Mouse (Mus musculus) layer of hippocampus, postnatal 36 days (tissue): ENCODE measurements around the gene Fam57b. TPM values are rescaled to one million over a fixed set of nuclear protein-coding genes. Genes with fewer than 3 reads are reported as not detected.

Experiments used
- DNase-seq, 2 experiments: peaks; one replicate each; pipeline ENCODE4 v3.0.0; 2022
- total RNA-seq, 2 experiments: library from RNA; stranded (reverse); gene quantifications; 2 replicates each; pipeline ENCODE4 v1.2.3; 2021

Gene Fam57b
- total RNA-seq, 2 experiments from 2014 or later = 75.1 to 83.3 TPM

- no peak for DNase-seq
These were observed 34.1 kb downstream of the Fam57b start, which contains the start of gene 4930451I11Rik for GRCm38 (mm10) chr7:126831539-126831938. 4930451I11Rik (minus strand) TSS chr7:126831639.

GRCm38 (mm10) chr7:126832036-126832598 is 34.6 kb downstream of the Fam57b start:
- peak; percentile 71 to 72 for DNase-seq

- DNase-seq = no peak
These were observed 35.8 kb downstream of the Fam57b start for GRCm38 (mm10) chr7:126833294-126833693.

- DNase-seq = no peak
These were observed 45.8 kb downstream of the Fam57b start for GRCm38 (mm10) chr7:126843276-126843675.

- no peak for DNase-seq
These were observed 48.0 kb downstream of the Fam57b start for GRCm38 (mm10) chr7:126845516-126845915.

GRCm38 (mm10) chr7:126847116-126847420 is 49.6 kb downstream of the Fam57b start, which contains the start of gene Doc2a:
Doc2a (plus strand) TSS chr7:126847416.
- DNase-seq = no peak

- DNase-seq = no peak
These were observed 50.2 kb downstream of the Fam57b start for GRCm38 (mm10) chr7:126847421-126848398.

GRCm38 (mm10) chr7:126848794-126849193 is 51.3 kb downstream of the Fam57b start:
- DNase-seq = no peak

- no peak for DNase-seq
These were observed 52.7 kb downstream of the Fam57b start for GRCm38 (mm10) chr7:126850161-126850560.

GRCm38 (mm10) chr7:126851192-126851591 is 53.7 kb downstream of the Fam57b start:
- no peak for DNase-seq

GRCm38 (mm10) chr7:126853454-126853853 is 56.0 kb downstream of the Fam57b start:
- DNase-seq = no peak

GRCm38 (mm10) chr7:126855641-126856040 is 58.2 kb downstream of the Fam57b start:
- no peak for DNase-seq

- DNase-seq = no peak
These were observed 59.4 kb downstream of the Fam57b start for GRCm38 (mm10) chr7:126856741-126857420.

- DNase-seq = no peak
These were observed 63.5 kb downstream of the Fam57b start for GRCm38 (mm10) chr7:126860987-126861386.

- peak; percentile 94 to 95 for DNase-seq
These were observed 64.1 kb downstream of the Fam57b start, which contains the start of gene Hirip3 for GRCm38 (mm10) chr7:126861429-126862130. Hirip3 (plus strand) TSS chr7:126861972.

GRCm38 (mm10) chr7:126862147-126862784 is 64.8 kb downstream of the Fam57b start, which contains the start of gene Ino80e:
Ino80e (minus strand) TSS chr7:126862377.
- peak; percentile 92 for DNase-seq

GRCm38 (mm10) chr7:126863791-126864190 is 66.3 kb downstream of the Fam57b start:
- DNase-seq = no peak

GRCm38 (mm10) chr7:126867534-126867933 is 70.1 kb downstream of the Fam57b start:
- no peak for DNase-seq

- DNase-seq = no peak
These were observed 70.5 kb downstream of the Fam57b start for GRCm38 (mm10) chr7:126868003-126868402.

- DNase-seq = no peak
These were observed 72.5 kb downstream of the Fam57b start for GRCm38 (mm10) chr7:126869780-126870519.

GRCm38 (mm10) chr7:126870520-126870891 is 73.0 kb downstream of the Fam57b start:
- no peak for DNase-seq
